Mouse (Mus musculus) urinary bladder, postnatal 36 days (tissue): Measurements from ENCODE around the gene Agk.

Experiments
- DNase-seq, 2 experiments: peaks; one replicate each; pipeline ENCODE4 v3.0.0; 2022; ENCODE audit warnings: low spot score in 2 of 2, mixed read lengths in 1 of 2

Agk gene

GRCm38 (mm10) chr6:40441755-40442154 lies 116.8 kb downstream of the Agk start:
- no peak for DNase-seq

- DNase-seq = no peak
These were observed 118.4 kb downstream of the Agk start for GRCm38 (mm10) chr6:40443281-40443928.
